31 mouse cellular contexts compared by ENCODE assay signal in the genomic region with DNA sequence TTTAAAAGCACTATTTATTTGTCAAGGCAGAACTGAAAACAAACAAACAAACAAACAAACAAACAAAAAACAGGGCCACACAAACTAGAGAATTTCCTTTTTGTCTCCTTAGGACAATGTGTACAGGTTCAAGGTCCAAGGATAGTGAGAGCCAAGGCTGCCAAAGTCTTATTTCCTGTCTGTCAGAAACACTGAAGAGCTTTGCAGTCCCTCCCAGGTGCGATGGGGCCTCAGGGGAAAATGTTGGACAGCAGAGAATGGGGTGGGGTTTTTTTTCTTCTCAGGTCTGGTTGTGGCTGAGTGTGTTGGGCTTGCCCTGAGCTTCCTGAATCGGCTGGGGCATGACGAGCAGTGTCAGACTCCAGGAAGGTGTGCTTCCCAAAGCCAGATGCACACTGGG. TPM values are rescaled to one million over a fixed set of nuclear protein-coding genes. Genes with fewer than 3 reads are reported as not detected.
DNase-seq lines count a peak whose midpoint lies in the region; ATAC-seq and TF ChIP-seq lines count a peak whose summit lies in the region.
"Had no signal": no experiment of that assay in that cellular context is flagged by ENCODE, and none has a peak within 500 bp of the region (broad histone marks: within the 10 kb centered on the region; RNA-seq: fewer than 3 reads in every experiment).

No protein-coding gene starts in this region.

- no peaks in the 10 kb centered on the region for H3K27me3 ChIP-seq in midbrain, embryonic 11.5 days (ENCODE audit: control insufficient read depth, insufficient read depth, low read length)
- H3K27me3 ChIP-seq in midbrain, embryonic 13.5 days: no peaks in the 10 kb centered on the region
- no peaks in the 10 kb centered on the region for H3K27me3 ChIP-seq in intestine, postnatal 0 days (replicated peaks; ENCODE audit: control insufficient read depth, insufficient read depth, low read length)
- H3K27me3 ChIP-seq: embryonic facial prominence, embryonic 13.5 days; forebrain, embryonic 13.5 days had no signal

- H3K4me1 ChIP-seq in midbrain, embryonic 11.5 days (ENCODE audit: control insufficient read depth, insufficient read depth, low read length): no peaks in the 10 kb centered on the region
- H3K4me1 ChIP-seq in midbrain, embryonic 13.5 days (replicated peaks): 0 out of 2 replicates have a peak, but pooled peaks cover 5% of the 10 kb centered on the region
- H3K4me1 ChIP-seq in intestine, postnatal 0 days (replicated peaks; ENCODE audit: control insufficient read depth, insufficient read depth, low read length): no peaks in the 10 kb centered on the region
- H3K4me1 ChIP-seq: embryonic facial prominence, embryonic 13.5 days; heart, embryonic 10.5 days; heart, embryonic 13.5 days had no signal

- no peak overlapping the region for H3K9ac ChIP-seq in midbrain, embryonic 11.5 days (ENCODE audit: low read length)
- no peak overlapping the region for H3K9ac ChIP-seq in midbrain, embryonic 13.5 days (replicated peaks)
- H3K9ac ChIP-seq in intestine, postnatal 0 days (ENCODE audit: low read depth, low read length): no peak overlapping the region
- H3K9ac ChIP-seq: embryonic facial prominence, embryonic 13.5 days; forebrain, embryonic 13.5 days; heart, embryonic 13.5 days; hindbrain, embryonic 14.5 days had no signal

- no peak for ATAC-seq in midbrain, embryonic 11.5 days (ENCODE audit: low FRiP score)
- ATAC-seq in midbrain, embryonic 13.5 days: no peak
- ATAC-seq in intestine, postnatal 0 days: 0 out of 2 replicates have a peak, but pooled peaks have one; percentile 28
- ATAC-seq: CD4-positive, CD25-positive, alpha-beta regulatory T cell, adult 4 months; forebrain, embryonic 13.5 days; forebrain, embryonic 16.5 days; hindbrain, postnatal 0 days; Patski had no signal

- no peak overlapping the region for H3K27ac ChIP-seq in midbrain, embryonic 11.5 days (ENCODE audit: low read depth, low read length)
- no peak overlapping the region for H3K27ac ChIP-seq in midbrain, embryonic 13.5 days
- no peak overlapping the region for H3K27ac ChIP-seq in intestine, postnatal 0 days (ENCODE audit: low read depth, low read length)
- H3K27ac ChIP-seq: embryonic facial prominence, embryonic 10.5 days; embryonic facial prominence, embryonic 13.5 days; forebrain, embryonic 13.5 days; heart, adult 2 months; heart, embryonic 10.5 days; heart, embryonic 13.5 days; hindbrain, embryonic 14.5 days; hindbrain, postnatal 0 days had no signal

- no peaks in the 10 kb centered on the region for H3K36me3 ChIP-seq in midbrain, embryonic 11.5 days (ENCODE audit: control insufficient read depth, insufficient read depth, low read length)
- no peaks in the 10 kb centered on the region for H3K36me3 ChIP-seq in midbrain, embryonic 13.5 days
- H3K36me3 ChIP-seq in intestine, postnatal 0 days (ENCODE audit: control insufficient read depth, insufficient read depth): no peaks in the 10 kb centered on the region
- H3K36me3 ChIP-seq: embryonic facial prominence, embryonic 10.5 days; embryonic facial prominence, embryonic 13.5 days; G1E; heart, embryonic 10.5 days; heart, embryonic 13.5 days had no signal

- WGBS in midbrain, embryonic 11.5 days: 84% methylated on average over 3 of the region's 3 CpGs
- 76% methylated on average over 3 of the region's 3 CpGs for WGBS in midbrain, embryonic 13.5 days
- 15% methylated on average over 3 of the region's 3 CpGs for WGBS in intestine, postnatal 0 days

- DNase-seq in midbrain, embryonic 11.5 days (ENCODE audit: low spot score, missing footprints): peak; percentile 12
- DNase-seq in ZHBTc4 (ENCODE audit: low read depth, low spot score): peak; percentile 57
- no peak for DNase-seq in urinary bladder, adult 2 months (ENCODE audit: low spot score)
- no peak for DNase-seq in layer of hippocampus, adult 11-12 months (ENCODE audit: low spot score)
- DNase-seq: adrenal gland, adult 2 months; adrenal gland, postnatal 14 days; cerebellum, adult 11 months; cerebellum, adult 2 months; cerebellum, adult 9-11 months; cerebellum, postnatal 36 days; embryo, embryonic 11 days; gastrocnemius, postnatal 10 days; gastrocnemius, postnatal 36 days; heart, adult 2 months; heart, postnatal 14 days; heart, postnatal 4 days had no signal

- no peak overlapping the region for H3K4me2 ChIP-seq in midbrain, embryonic 11.5 days
- no peak overlapping the region for H3K4me2 ChIP-seq in midbrain, embryonic 13.5 days (replicated peaks)
- no peak overlapping the region for H3K4me2 ChIP-seq in intestine, postnatal 0 days (replicated peaks; ENCODE audit: low read depth)
- H3K4me2 ChIP-seq: embryonic facial prominence, embryonic 13.5 days; forebrain, embryonic 13.5 days; heart, embryonic 13.5 days; hindbrain, embryonic 14.5 days had no signal

- no peak overlapping the region for H3K4me3 ChIP-seq in midbrain, embryonic 11.5 days (ENCODE audit: low read depth, low read length)
- no peak overlapping the region for H3K4me3 ChIP-seq in midbrain, embryonic 13.5 days (replicated peaks)
- no peak overlapping the region for H3K4me3 ChIP-seq in intestine, postnatal 0 days (ENCODE audit: low read depth, low read length)
- H3K4me3 ChIP-seq: embryonic facial prominence, embryonic 10.5 days; embryonic facial prominence, embryonic 13.5 days; erythroblast, embryonic 14.5 days; forebrain, embryonic 13.5 days; heart, adult 2 months; heart, embryonic 10.5 days; heart, embryonic 13.5 days had no signal

- no peak for TF ChIP-seq CTCF in intestine, postnatal 0 days (IDR thresholded peaks at IDR 0.05; ENCODE audit: low read depth)

- no peaks in the 10 kb centered on the region for H3K9me3 ChIP-seq in midbrain, embryonic 11.5 days (ENCODE audit: control insufficient read depth, low read length)
- H3K9me3 ChIP-seq in midbrain, embryonic 13.5 days: no peaks in the 10 kb centered on the region
- H3K9me3 ChIP-seq in intestine, postnatal 0 days (ENCODE audit: control insufficient read depth): no peaks in the 10 kb centered on the region
- H3K9me3 ChIP-seq: embryonic facial prominence, embryonic 10.5 days; embryonic facial prominence, embryonic 13.5 days; forebrain, embryonic 13.5 days; heart, embryonic 10.5 days; heart, embryonic 13.5 days had no signal

RNA-seq across cellular contexts. Expression of a gene that starts 53.1 kb away (rescaled TPM):
- 8.0 and 9.1 TPM in 2 replicates for polyA plus RNA-seq in midbrain, embryonic 11.5 days (2014; fragmentation: Nextera tagmentation; extraction: Ambion mirVana)
- 9.4 and 10.6 TPM in 2 replicates for polyA plus RNA-seq in midbrain, embryonic 13.5 days (2015; fragmentation: Nextera tagmentation; extraction: Ambion mirVana)
- polyA plus RNA-seq in intestine, postnatal 0 days (2015; fragmentation: Nextera tagmentation; extraction: Ambion mirVana): 4.2 and 4.9 TPM in 2 replicates
- 23.5 and 29.6 TPM in 2 replicates for polyA plus RNA-seq in urinary bladder, adult 2 months (2012; rRNA removed)
- polyA plus RNA-seq: C2C12; erythroblast, embryonic 14.5 days; G1E had no signal

Comparison
In these comparisons a context has a peak if more than half of its experiments do, and no peak if none do; other contexts are left out.
1. DNase-seq: peak in midbrain, embryonic 11.5 days (single experiment) and ZHBTc4 (single experiment); none in urinary bladder, adult 2 months (single experiment) and layer of hippocampus, adult 11-12 months (single experiment).